Mouse (Mus musculus): ENCODE measurements around the gene Ogg1. TPM values are rescaled to one million over a fixed set of nuclear protein-coding genes. Genes with fewer than 3 reads are reported as not detected.

Gene Ogg1
- 1 to 10 TPM; 4.1 to 5.1 TPM for total RNA-seq (2021)
- long read RNA-seq, experiment 1, partial matches to known transcripts, result 1 of 8 reads
- long read RNA-seq, experiment 1, other reads (novel, unspliced or antisense), result 2 of 8 reads
- long read RNA-seq, experiment 2, partial matches to known transcripts, result 0 of 9 reads
- long read RNA-seq, experiment 2, other reads (novel, unspliced or antisense), result 4 of 9 reads

- intact Hi-C loops (cut with DNase I), result no loop called here
- peak; percentile 92 to 97 for DNase-seq
Measured at GRCm38 (mm10) chr6:113326533-113327315, at the start of gene Ogg1. TSS of gene Ogg1 (plus strand) at chr6:113326972.

GRCm38 (mm10) chr6:113281676-113282075 is 45.1 kb upstream of the Ogg1 start:
- no peak for DNase-seq
- intact Hi-C loops (cut with DNase I), result no loop called here

GRCm38 (mm10) chr6:113282101-113282802 is 44.5 kb upstream of the Ogg1 start, which contains the start of gene Cpne9:
TSS of gene Cpne9 (plus strand) at chr6:113282307.
- intact Hi-C loops (cut with DNase I), result no loop called here

GRCm38 (mm10) chr6:113282969-113283368 is 43.8 kb upstream of the Ogg1 start:
- intact Hi-C loops (cut with DNase I), result no loop called here
- no peak for DNase-seq

More at GRCm38 (mm10) chr6:113282101-113282802, 44.5 kb upstream of the Ogg1 start, which contains the start of gene Cpne9:
- DNase-seq, result no peak

GRCm38 (mm10) chr6:113283500-113283899 is 43.3 kb upstream of the Ogg1 start:
- intact Hi-C loops (cut with DNase I), result no loop called here
- no peak for DNase-seq

GRCm38 (mm10) chr6:113284931-113285330 is 41.8 kb upstream of the Ogg1 start:
- DNase-seq, result no peak
- intact Hi-C loops (cut with DNase I), result no loop called here

GRCm38 (mm10) chr6:113286316-113286715 is 40.5 kb upstream of the Ogg1 start:
- DNase-seq, result no peak
- intact Hi-C loops (cut with DNase I), result no loop called here

GRCm38 (mm10) chr6:113287236-113287635 is 39.5 kb upstream of the Ogg1 start:
- DNase-seq, result no peak
- intact Hi-C loops (cut with DNase I), result no loop called here

GRCm38 (mm10) chr6:113289346-113289745 is 37.4 kb upstream of the Ogg1 start:
- intact Hi-C loops (cut with DNase I), result no loop called here
- DNase-seq, result no peak

- intact Hi-C loops (cut with DNase I), result no loop called here
- DNase-seq, result no peak
Measured at GRCm38 (mm10) chr6:113290346-113290745, 36.4 kb upstream of the Ogg1 start.

- DNase-seq, result no peak
Measured at GRCm38 (mm10) chr6:113292938-113293337, 33.8 kb upstream of the Ogg1 start.

GRCm38 (mm10) chr6:113296046-113296445 is 30.7 kb upstream of the Ogg1 start:
- DNase-seq, result no peak
- intact Hi-C loops (cut with DNase I), result no loop called here

More at GRCm38 (mm10) chr6:113292938-113293337, 33.8 kb upstream of the Ogg1 start:
- intact Hi-C loops (cut with DNase I), result no loop called here

- intact Hi-C loops (cut with DNase I), result no loop called here
- no peak for DNase-seq
Measured at GRCm38 (mm10) chr6:113296639-113297038, 30.1 kb upstream of the Ogg1 start.

GRCm38 (mm10) chr6:113301350-113301749 is 25.4 kb upstream of the Ogg1 start:
- intact Hi-C loops (cut with DNase I), result loop anchor here (5.0 to 10.0 kb wide), 3 partner anchors 129 to 257 kb away; partner anchors contain the start of genes Setd5 and Thumpd3
- DNase-seq, result no peak

GRCm38 (mm10) chr6:113302258-113302657 is 24.5 kb upstream of the Ogg1 start:
- intact Hi-C loops (cut with DNase I), result loop anchor here (5.0 to 10.0 kb wide), 3 partner anchors 130 to 257 kb away; partner anchors contain the start of genes Setd5 and Thumpd3
- no peak for DNase-seq

GRCm38 (mm10) chr6:113306322-113306985 is 20.3 kb upstream of the Ogg1 start:
- intact Hi-C loops (cut with DNase I), result loop anchor here (5.0 to 10.0 kb wide), 3 partner anchors 69 to 262 kb away; partner anchors contain the start of genes Mtmr14, Setd5 and Thumpd3

GRCm38 (mm10) chr6:113306986-113307349 is 19.8 kb upstream of the Ogg1 start, which contains the start of gene Brpf1:
TSS of gene Brpf1 (plus strand) at chr6:113307137.
- no peak for DNase-seq
- intact Hi-C loops (cut with DNase I), result loop anchor here (5.0 to 10.0 kb wide), 3 partner anchors 70 to 262 kb away; partner anchors contain the start of genes Mtmr14, Setd5 and Thumpd3

More at GRCm38 (mm10) chr6:113306322-113306985, 20.3 kb upstream of the Ogg1 start:
- peak; percentile 99 to 100 for DNase-seq

- peak; percentile 11 to 39 for DNase-seq
- intact Hi-C loops (cut with DNase I), result loop anchor here (5.0 to 10.0 kb wide), 3 partner anchors 70 to 263 kb away; partner anchors contain the start of genes Mtmr14, Setd5 and Thumpd3
Measured at GRCm38 (mm10) chr6:113307481-113308121, 19.2 kb upstream of the Ogg1 start.

- intact Hi-C loops (cut with DNase I), result loop anchor here (5.0 to 10.0 kb wide), 3 partner anchors 71 to 263 kb away; partner anchors contain the start of genes Mtmr14, Setd5 and Thumpd3
- no peak for DNase-seq
Measured at GRCm38 (mm10) chr6:113308141-113308540, 18.6 kb upstream of the Ogg1 start.
